Mouse (Mus musculus): ENCODE measurements around the gene Zer1. TPM values are rescaled to one million over a fixed set of nuclear protein-coding genes. Genes with fewer than 3 reads are reported as not detected.

Zer1 gene
- total and polyA plus RNA-seq, 2 experiments from 2014 or later = 14.0 to 99.2 TPM

- H3K9me3 ChIP-seq (ENCODE audit: low read length) = no peaks in the 10 kb centered on the region
- ATAC-seq = no peak
- H3K36me3 ChIP-seq (ENCODE audit: insufficient read depth, low read length) = no peaks in the 10 kb centered on the region
- H3K4me3 ChIP-seq (ENCODE audit: low read length) = peak overlapping the region; percentile 71
- no peak; the same call in 1 of the 2 replicates for TF ChIP-seq CTCF (IDR thresholded peaks at IDR 0.05; ENCODE audit: low read depth)
- no peaks in the 10 kb centered on the region for H3K27me3 ChIP-seq (ENCODE audit: insufficient read depth, low read length)
- peak overlapping the region; percentile 58 for H3K4me2 ChIP-seq (ENCODE audit: low read depth, low read length)
- H3K9ac ChIP-seq (replicated peaks; ENCODE audit: low read length) = peak overlapping the region; percentile 60
- peak overlapping the region; percentile 96 for H3K27ac ChIP-seq
- H3K4me1 ChIP-seq (ENCODE audit: insufficient read depth, low read length) = no peaks in the 10 kb centered on the region; the same call in 1 of the 2 replicates
- DNase-seq (ENCODE audit: low spot score) = peak; percentile 20
- 46% methylated on average over 11 of the region's 11 CpGs for WGBS
These were observed 76.3 kb downstream of the Zer1 start for GRCm38 (mm10) chr2:30048101-30048501.

Other genes starting within 250 kb of the Zer1 start
- 73.1 and 81.7 TPM in 2 replicates for gene Odf2, start 235.4 kb downstream of the Zer1 start, total RNA-seq (2014; rRNA removed)
- gene Odf2, start 235.4 kb downstream of the Zer1 start, polyA plus RNA-seq (2015; fragmentation: Nextera tagmentation; extraction: Ambion mirVana) = 78.2 and 88.3 TPM in 2 replicates
- gene Gle1, start 189.2 kb downstream of the Zer1 start, total RNA-seq (2014; rRNA removed) = 39.4 and 43.6 TPM in 2 replicates
- gene Gle1, start 189.2 kb downstream of the Zer1 start, polyA plus RNA-seq (2015; fragmentation: Nextera tagmentation; extraction: Ambion mirVana) = 52.7 and 56.0 TPM in 2 replicates
- 716 and 902 TPM in 2 replicates for gene Sptan1, start 159.0 kb downstream of the Zer1 start, total RNA-seq (2014; rRNA removed)
- 166 and 184 TPM in 2 replicates for gene Sptan1, start 159.0 kb downstream of the Zer1 start, polyA plus RNA-seq (2015; fragmentation: Nextera tagmentation; extraction: Ambion mirVana)
- gene Wdr34, start 75.7 kb downstream of the Zer1 start, total RNA-seq (2014; rRNA removed) = 87.4 and 87.7 TPM in 2 replicates
- gene Wdr34, start 75.7 kb downstream of the Zer1 start, polyA plus RNA-seq (2015; fragmentation: Nextera tagmentation; extraction: Ambion mirVana) = 64.5 and 66.5 TPM in 2 replicates
- gene Set, start 67.2 kb downstream of the Zer1 start, total RNA-seq (2014; rRNA removed) = 149 and 188 TPM in 2 replicates
- gene Set, start 67.2 kb downstream of the Zer1 start, polyA plus RNA-seq (2015; fragmentation: Nextera tagmentation; extraction: Ambion mirVana) = 332 and 334 TPM in 2 replicates
- 1.2 and 4.5 TPM in 2 replicates for gene Pkn3, start 46.9 kb downstream of the Zer1 start, total RNA-seq (2014; rRNA removed)
- 0.99 and 1.0 TPM in 2 replicates for gene Pkn3, start 46.9 kb downstream of the Zer1 start, polyA plus RNA-seq (2015; fragmentation: Nextera tagmentation; extraction: Ambion mirVana)
- gene Zdhhc12, start 30.9 kb downstream of the Zer1 start, total RNA-seq (2014; rRNA removed) = 25.4 and 35.0 TPM in 2 replicates
- 30.2 and 32.2 TPM in 2 replicates for gene Zdhhc12, start 30.9 kb downstream of the Zer1 start, polyA plus RNA-seq (2015; fragmentation: Nextera tagmentation; extraction: Ambion mirVana)
- 106 and 109 TPM in 2 replicates for gene Tbc1d13, start 9.2 kb upstream of the Zer1 start, total RNA-seq (2014; rRNA removed)
- 9.4 and 10.8 TPM in 2 replicates for gene Tbc1d13, start 9.2 kb upstream of the Zer1 start, polyA plus RNA-seq (2015; fragmentation: Nextera tagmentation; extraction: Ambion mirVana)
- gene Endog, start 46.9 kb upstream of the Zer1 start, total RNA-seq (2014; rRNA removed) = 63.7 and 64.1 TPM in 2 replicates
- gene Endog, start 46.9 kb upstream of the Zer1 start, polyA plus RNA-seq (2015; fragmentation: Nextera tagmentation; extraction: Ambion mirVana) = 42.2 and 42.7 TPM in 2 replicates
- gene Spout1, start 53.9 kb upstream of the Zer1 start, total RNA-seq (2014; rRNA removed) = 32.6 and 48.2 TPM in 2 replicates
- gene Spout1, start 53.9 kb upstream of the Zer1 start, polyA plus RNA-seq (2015; fragmentation: Nextera tagmentation; extraction: Ambion mirVana) = 52.6 and 56.1 TPM in 2 replicates
- gene Kyat1, start 81.3 kb upstream of the Zer1 start, total RNA-seq (2014; rRNA removed) = 23.9 and 34.3 TPM in 2 replicates
- 17.0 and 17.9 TPM in 2 replicates for gene Kyat1, start 81.3 kb upstream of the Zer1 start, polyA plus RNA-seq (2015; fragmentation: Nextera tagmentation; extraction: Ambion mirVana)
- 66.2 and 68.4 TPM in 2 replicates for gene Lrrc8a, start 113.1 kb upstream of the Zer1 start, total RNA-seq (2014; rRNA removed)
- gene Lrrc8a, start 113.1 kb upstream of the Zer1 start, polyA plus RNA-seq (2015; fragmentation: Nextera tagmentation; extraction: Ambion mirVana) = 59.7 and 61.9 TPM in 2 replicates
- 6.8 and 15.1 TPM in 2 replicates for gene Gm28035, start 116.0 kb upstream of the Zer1 start, total RNA-seq (2014; rRNA removed)
- gene Gm28035, start 116.0 kb upstream of the Zer1 start, polyA plus RNA-seq (2015; fragmentation: Nextera tagmentation; extraction: Ambion mirVana) = 0.25 and 0.31 TPM in 2 replicates
- gene Phyhd1, start 141.6 kb upstream of the Zer1 start, total RNA-seq (2014; rRNA removed) = 5.6 and 8.9 TPM in 2 replicates
- 6.2 and 7.4 TPM in 2 replicates for gene Phyhd1, start 141.6 kb upstream of the Zer1 start, polyA plus RNA-seq (2015; fragmentation: Nextera tagmentation; extraction: Ambion mirVana)
- not detected in 2 replicates for gene Gm28038, start 156.5 kb upstream of the Zer1 start, total RNA-seq (2014; rRNA removed)
- not detected in 2 replicates for gene Gm28038, start 156.5 kb upstream of the Zer1 start, polyA plus RNA-seq (2015; fragmentation: Nextera tagmentation; extraction: Ambion mirVana)
- gene Dolk, start 161.7 kb upstream of the Zer1 start, total RNA-seq (2014; rRNA removed) = 43.7 and 50.4 TPM in 2 replicates
- gene Dolk, start 161.7 kb upstream of the Zer1 start, polyA plus RNA-seq (2015; fragmentation: Nextera tagmentation; extraction: Ambion mirVana) = 42.1 and 43.5 TPM in 2 replicates
- gene Nup188, start 161.8 kb upstream of the Zer1 start, total RNA-seq (2014; rRNA removed) = 32.6 and 51.0 TPM in 2 replicates
- 11.9 and 12.6 TPM in 2 replicates for gene Nup188, start 161.8 kb upstream of the Zer1 start, polyA plus RNA-seq (2015; fragmentation: Nextera tagmentation; extraction: Ambion mirVana)
- 397 and 410 TPM in 2 replicates for gene Sh3glb2, start 234.8 kb upstream of the Zer1 start, total RNA-seq (2014; rRNA removed)
- gene Sh3glb2, start 234.8 kb upstream of the Zer1 start, polyA plus RNA-seq (2015; fragmentation: Nextera tagmentation; extraction: Ambion mirVana) = 171 and 180 TPM in 2 replicates
- 67.6 and 79.9 TPM in 2 replicates for gene Miga2, start 239.6 kb upstream of the Zer1 start, total RNA-seq (2014; rRNA removed)
- 34.4 and 35.3 TPM in 2 replicates for gene Miga2, start 239.6 kb upstream of the Zer1 start, polyA plus RNA-seq (2015; fragmentation: Nextera tagmentation; extraction: Ambion mirVana)